Mouse (Mus musculus) embryonic fibroblast, embryonic 13.5 days (primary cell): ENCODE data around the gene Ppp1r9a.

Experiments
- CTCF ChIP-seq: IDR thresholded peaks from 2 replicates; pipeline ENCODE4 v1.5.1; 2011; ENCODE audit warnings: mild to moderate bottlenecking, control low read depth, low read length, moderate library complexity, borderline replicate concordance; ENCODE audit not compliant: insufficient read depth
- POLR2A ChIP-seq: IDR thresholded peaks from 2 replicates; pipeline ENCODE4 v1.6.1; 2011; ENCODE audit warnings: low read depth, mild to moderate bottlenecking, control low read depth, low read length, moderate library complexity

DNA sequence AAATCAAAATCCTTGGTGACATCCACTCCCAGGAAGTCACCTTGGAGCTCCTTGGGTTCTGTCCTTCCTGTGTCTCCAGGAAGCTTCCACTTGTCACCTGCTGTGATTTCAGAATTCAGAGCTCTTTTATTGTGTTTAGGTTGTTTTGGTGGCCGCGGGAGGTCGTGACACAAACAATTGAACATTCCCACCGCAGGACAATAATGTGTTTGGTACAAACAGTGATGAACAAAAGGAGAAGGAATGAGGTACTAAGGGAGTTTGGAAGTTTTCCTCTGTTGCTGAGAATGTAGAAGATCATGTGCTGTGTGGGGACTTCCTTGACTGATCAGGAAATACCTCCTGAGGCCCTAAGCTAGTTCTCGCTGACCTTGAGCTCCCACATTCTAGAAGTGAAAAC lies 116.5 kb downstream of the Ppp1r9a start:
- TF ChIP-seq POLR2A = no peak
- TF ChIP-seq CTCF = no peak
